Mouse (Mus musculus) heart, adult 2 months (tissue): ENCODE results near the gene Ryr1. TPM values are rescaled to one million over a fixed set of nuclear protein-coding genes. Genes with fewer than 3 reads are reported as not detected.

Experiments
- DNase-seq, 2 experiments: peaks; one replicate each; pipeline ENCODE4 v3.0.0; 2021
- H3K27ac ChIP-seq: fragments of 200-600 bp; 2 replicates; pipeline ENCODE4 v1.8.1; 2022
- H3K27me3 ChIP-seq: fragments of 200-500 bp; 2 replicates; pipeline ENCODE4 v1.6.1; 2012; ENCODE audit warnings: mild to moderate bottlenecking, low read length, inconsistent platforms, mixed read lengths; ENCODE audit not compliant: control insufficient read depth, insufficient read depth
- H3K36me3 ChIP-seq: fragments of 200-500 bp; 2 replicates; pipeline ENCODE4 v1.6.1; 2012; ENCODE audit warnings: low read length, inconsistent platforms; ENCODE audit not compliant: control insufficient read depth, insufficient read depth
- H3K4me1 ChIP-seq: fragments of 200-500 bp; 2 replicates; pipeline ENCODE4 v1.6.1; 2011; ENCODE audit warnings: low read length; ENCODE audit not compliant: control insufficient read depth, insufficient read depth
- H3K4me3 ChIP-seq: fragments of 200-600 bp; 2 replicates; pipeline ENCODE4 v1.8.1; 2022
- H3K79me2 ChIP-seq: fragments of 200-500 bp; replicated peaks from 2 replicates; pipeline ENCODE4 v1.6.1; 2012; ENCODE audit warnings: mild to moderate bottlenecking, inconsistent platforms, low read length, moderate library complexity, mixed read lengths; ENCODE audit not compliant: control insufficient read depth, insufficient read depth
- H3K9ac ChIP-seq: fragments of 200-500 bp; 2 replicates; pipeline ENCODE4 v1.6.1; 2012; ENCODE audit warnings: low read depth, mild to moderate bottlenecking, control low read depth, inconsistent platforms, low read length, mixed read lengths
- CTCF ChIP-seq: fragments of 200-600 bp; IDR thresholded peaks from 2 replicates; pipeline ENCODE4 v1.8.1; 2022; ENCODE audit warnings: antibody characterized with exemption, mild to moderate bottlenecking, moderate library complexity
- EP300 ChIP-seq: fragments of 200-500 bp; IDR thresholded peaks from 2 replicates; pipeline ENCODE4 v1.6.1; 2011; ENCODE audit warnings: low read depth, low read length, control low read depth; ENCODE audit not compliant: insufficient read depth
- POLR2A ChIP-seq: fragments of 200-500 bp; IDR thresholded peaks from 2 replicates; pipeline ENCODE4 v1.6.1; 2011; ENCODE audit warnings: mild to moderate bottlenecking, low read depth, low read length, control low read depth; ENCODE audit not compliant: insufficient read depth
- WGBS: fragments of 180-500 bp; shearing (Covaris S2); methylation state at CpG from one replicate; pipeline ENCODE4 v1.1.7; 2018; 5-methylcytosine and 5-hydroxymethylcytosine counted together
- intact Hi-C: fragments of 180-260 bp; cut with DNase I; formaldehyde crosslinking; loops from one replicate; pipeline ENCODE4 v1.15.1; 2025
- polyA plus RNA-seq: library from polyadenylated mRNA; depleted of rRNA; stranded (reverse); fragments of >200 nt; gene quantifications from 2 replicates; pipeline ENCODE4 v1.2.3, GENCODE M21; 2012
- total RNA-seq, 2 experiments: library from RNA; stranded (reverse); gene quantifications; 2 replicates each; pipeline ENCODE4 v1.2.3; 2021

Gene Ryr1
- total and polyA plus RNA-seq, 3 experiments = under 0.01 to 0.18 (median 0.08) TPM

DNA sequence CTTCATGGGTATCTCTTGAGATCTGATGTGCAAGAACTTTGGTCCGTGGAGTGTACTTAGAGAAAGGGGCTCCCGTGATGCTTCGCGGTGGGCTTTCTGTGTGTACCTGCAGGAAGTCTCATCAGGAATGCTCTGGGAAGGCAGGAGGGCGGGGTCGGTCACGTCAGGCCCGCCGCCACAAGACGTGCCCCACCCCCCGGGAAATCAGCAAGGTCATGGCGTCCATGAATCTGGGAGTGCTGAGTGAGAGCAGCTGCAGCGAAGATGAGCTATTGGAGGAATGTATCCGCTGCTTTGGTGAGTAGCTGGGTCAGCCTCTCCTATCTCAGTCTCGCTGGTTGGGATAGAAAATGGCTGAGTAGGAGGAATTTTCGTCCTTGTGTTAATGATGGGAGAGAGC, 12.4 kb upstream of the Ryr1 start:
- H3K4me3 ChIP-seq = no peak overlapping the region
- intact Hi-C loops = no loop called here
- no peaks in the 10 kb centered on the region for H3K27me3 ChIP-seq
- TF ChIP-seq CTCF = no peak
- H3K36me3 ChIP-seq = no peaks in the 10 kb centered on the region
- no peaks in the 10 kb centered on the region for H3K79me2 ChIP-seq
- H3K9ac ChIP-seq = no peak overlapping the region
- DNase-seq = no peak
- 30% methylated on average over 16 of the region's 16 CpGs for WGBS
- H3K27ac ChIP-seq = no peak overlapping the region
- H3K4me1 ChIP-seq = no peaks in the 10 kb centered on the region

DNA sequence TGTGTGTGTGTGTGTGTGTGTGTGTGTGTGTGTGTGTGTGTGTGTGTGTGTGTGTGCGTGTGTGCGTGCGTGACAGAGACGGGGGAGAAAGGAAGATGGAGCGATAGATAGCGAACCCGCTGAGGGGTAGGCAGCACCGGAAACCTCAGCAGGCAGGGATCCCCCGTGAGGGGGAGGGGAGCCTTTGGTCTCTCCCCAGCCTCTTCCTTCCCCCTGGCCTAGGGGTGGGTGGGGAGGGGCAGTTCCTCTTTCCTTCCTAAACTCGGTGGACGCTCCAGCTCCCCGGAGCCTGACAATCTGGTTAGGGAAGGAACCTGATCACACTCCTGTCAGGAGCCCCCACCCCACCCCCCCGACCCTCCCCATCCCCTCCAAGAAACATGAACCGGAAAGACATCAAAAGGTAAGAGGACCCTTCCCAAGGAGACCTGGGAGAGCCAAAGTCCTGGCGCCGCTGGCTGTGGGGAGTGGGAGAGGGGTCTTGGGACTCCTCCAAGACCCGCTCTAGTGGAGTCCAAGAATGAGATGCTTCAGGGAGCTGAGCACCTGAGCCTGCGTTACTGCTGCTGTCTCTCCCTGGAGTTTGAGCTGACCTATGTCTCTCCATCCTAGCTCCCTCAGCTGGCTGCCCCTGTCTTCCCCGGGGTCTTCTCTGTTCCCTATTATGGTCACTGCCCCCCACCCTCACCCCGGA, 9.9 kb upstream of the Ryr1 start, which contains the start of gene Rasgrp4:
Rasgrp4 (plus strand) TSS at position 159 of the 694 bp plus-strand sequence.
- H3K4me3 ChIP-seq = peak within 1 kb of the TSS; percentile 14; the same call in 1 of the 2 replicates
- peak; percentile 41 to 65 for DNase-seq
- TF ChIP-seq CTCF (no peak), POLR2A (no peak), EP300 (no peak)
- WGBS = 2% methylated on average over 20 of the region's 20 CpGs
- no peaks in the 10 kb centered on the region for H3K4me1 ChIP-seq
- H3K9ac ChIP-seq = no peak within 1 kb of the TSS
- no peaks in the 10 kb centered on the region for H3K36me3 ChIP-seq
- no peaks in the 10 kb centered on the region for H3K79me2 ChIP-seq
- intact Hi-C loops = no loop called here
- H3K27ac ChIP-seq = no peak within 1 kb of the TSS; the same call in 1 of the 2 replicates
- H3K27me3 ChIP-seq = no peaks in the 10 kb centered on the region

DNA sequence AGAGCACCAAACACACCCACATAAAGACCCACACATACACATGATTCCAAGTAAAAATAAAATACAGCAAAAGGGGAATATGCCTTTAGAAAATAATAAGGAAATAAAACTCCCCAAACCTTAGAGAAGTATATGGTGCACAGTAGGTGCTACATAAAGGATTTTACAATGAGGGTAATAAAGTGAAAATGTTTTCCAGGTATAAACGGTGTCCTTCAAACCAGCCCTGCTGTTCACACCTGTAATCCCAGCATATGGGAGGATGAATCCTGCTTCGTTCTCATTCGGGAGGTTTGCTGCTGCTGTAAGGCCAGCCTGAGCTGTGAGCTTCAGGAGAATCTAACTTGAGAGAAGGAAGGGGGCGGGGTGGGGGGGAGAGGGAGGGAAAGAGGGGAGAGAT, 9.3 kb upstream of the Ryr1 start:
- DNase-seq = no peak
- Histone ChIP-seq H3K79me2 (no peaks in the 10 kb centered on the region), H3K27ac (no peak overlapping the region), H3K9ac (no peak overlapping the region), H3K4me3 (no peak overlapping the region), H3K4me1 (no peaks in the 10 kb centered on the region), H3K36me3 (no peaks in the 10 kb centered on the region), H3K27me3 (no peaks in the 10 kb centered on the region)
- intact Hi-C loops = no loop called here
- 9% methylated on average over 4 of the region's 4 CpGs for WGBS
- TF ChIP-seq POLR2A = no peak
- TF ChIP-seq EP300 = no peak
- TF ChIP-seq CTCF = no peak

DNA sequence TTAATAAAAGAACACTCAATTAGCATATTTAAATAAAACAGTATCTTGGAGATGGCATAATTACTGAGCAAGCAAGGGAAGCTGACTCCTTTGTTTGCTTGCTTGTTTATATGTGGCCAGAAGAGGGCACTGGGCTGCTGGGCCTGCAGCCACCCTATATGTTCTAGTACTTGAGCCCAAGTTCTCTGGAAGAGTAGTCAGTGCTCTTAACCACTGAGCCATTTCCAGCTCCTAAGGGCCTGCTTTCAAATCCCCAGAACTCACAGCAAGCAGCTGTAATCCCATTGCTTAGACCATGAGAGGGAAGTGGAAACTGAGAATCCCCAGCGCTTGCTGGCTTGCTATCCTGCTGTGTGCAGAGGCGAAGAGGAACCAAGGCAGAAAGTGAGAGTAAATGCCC, 3.7 kb upstream of the Ryr1 start:
- Histone ChIP-seq H3K4me1 (no peaks in the 10 kb centered on the region), H3K4me3 (no peak overlapping the region), H3K79me2 (no peaks in the 10 kb centered on the region), H3K27ac (no peak overlapping the region), H3K36me3 (no peaks in the 10 kb centered on the region), H3K9ac (no peak overlapping the region), H3K27me3 (peaks cover 3% of the 10 kb centered on the region; the same call in 1 of the 2 replicates)
- intact Hi-C loops = no loop called here
- peak in 1 of 2 experiments; percentile 9 for DNase-seq
- TF ChIP-seq CTCF (peak; percentile 63), POLR2A (no peak)
- 93% methylated on average over 2 of the region's 2 CpGs for WGBS

DNA sequence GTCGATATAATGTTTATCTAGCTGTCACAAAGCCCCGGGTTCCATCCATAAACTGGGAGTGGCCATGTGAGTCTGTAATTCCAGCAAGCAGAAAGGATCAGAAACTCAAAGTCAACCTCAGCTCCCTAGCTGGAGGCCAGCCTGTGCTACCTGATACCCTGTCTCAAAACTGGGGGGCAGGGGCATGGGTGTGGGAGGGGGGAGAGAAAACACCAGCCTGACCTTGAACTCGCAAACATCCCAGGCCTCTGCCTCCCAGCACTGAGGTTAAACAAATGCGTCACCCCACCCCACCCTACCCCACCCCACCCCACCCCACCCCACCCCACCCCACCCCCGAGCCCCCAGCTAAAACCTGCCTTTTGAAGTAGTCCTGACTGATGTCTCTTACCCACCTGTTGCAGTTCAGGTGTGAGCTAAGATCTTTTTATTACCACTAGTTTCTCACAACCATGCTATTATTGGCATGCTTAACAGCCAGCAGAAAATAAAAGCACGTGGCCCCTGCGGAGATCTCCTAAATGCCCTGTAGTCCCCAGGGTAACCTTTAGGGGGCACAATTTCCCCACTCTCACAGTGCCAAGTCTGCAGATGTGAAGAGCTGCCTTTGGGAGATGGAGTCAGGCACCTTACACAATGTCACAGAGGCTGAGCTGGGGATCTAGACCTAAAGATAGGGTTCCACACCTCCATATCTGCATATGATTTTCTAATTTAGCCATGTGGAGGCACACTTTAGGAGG, 1.4 kb upstream of the Ryr1 start:
- Histone ChIP-seq H3K36me3 (no peaks in the 10 kb centered on the region), H3K4me3 (no peak overlapping the region)
- intact Hi-C loops = loop anchor here (1.0 kb wide), 1 partner anchor 171 kb away; no protein-coding TSS in a partner anchor

More for the DNA sequence above, 1.4 kb upstream of the Ryr1 start:
- 19% methylated on average over 7 of the region's 7 CpGs for WGBS
- Histone ChIP-seq H3K79me2 (no peaks in the 10 kb centered on the region), H3K27me3 (peaks cover 3% of the 10 kb centered on the region; the same call in 1 of the 2 replicates), H3K4me1 (no peaks in the 10 kb centered on the region), H3K9ac (no peak overlapping the region), H3K27ac (no peak overlapping the region)
- peak; percentile 54 to 64 for DNase-seq
- TF ChIP-seq EP300 (no peak), CTCF (peak; percentile 79)
